Mouse (Mus musculus) G1E (cell line): ENCODE measurements around the gene Gm37419. TPM values are rescaled to one million over a fixed set of nuclear protein-coding genes. Genes with fewer than 3 reads are reported as not detected.

Experiments used
- ATAC-seq: 2 replicates; pipeline ENCODE4 v1.8.0; 2016; ENCODE audit warnings: mild to moderate bottlenecking; ENCODE audit not compliant: insufficient number of reproducible peaks, poor library complexity, low FRiP score, severe bottlenecking; ENCODE audit errors: extremely low read depth
- DNase-seq: peaks from one replicate; pipeline ENCODE4 v3.0.0; 2012; ENCODE audit warnings: low spot score
- H3K27me3 ChIP-seq: 2 replicates; pipeline ENCODE4 v1.6.1; 2012; ENCODE audit warnings: mild to moderate bottlenecking, low read length, inconsistent platforms; ENCODE audit not compliant: insufficient read depth
- H3K36me3 ChIP-seq: replicated peaks from 2 replicates; pipeline ENCODE3; 2012; ENCODE audit warnings: mild to moderate bottlenecking, inconsistent platforms
- H3K4me1 ChIP-seq: 2 replicates; pipeline ENCODE4 v1.6.1; 2012; ENCODE audit warnings: low read depth, low read length, inconsistent platforms, mixed read lengths; ENCODE audit not compliant: insufficient read depth
- H3K4me3 ChIP-seq: 2 replicates; pipeline ENCODE4 v1.5.1; 2012; ENCODE audit warnings: low read depth, mild to moderate bottlenecking, inconsistent platforms, low read length, moderate library complexity, mixed read lengths
- H3K9me3 ChIP-seq: replicated peaks from 2 replicates; pipeline ENCODE4 v1.6.1; 2012; ENCODE audit warnings: inconsistent platforms
- CTCF ChIP-seq: IDR thresholded peaks from 2 replicates; pipeline ENCODE4 v1.5.1; 2012; ENCODE audit warnings: low read depth, low read length, inconsistent platforms, mixed read lengths
- GATA1 ChIP-seq: IDR thresholded peaks from 2 replicates; pipeline ENCODE4 v1.6.1; 2012; ENCODE audit warnings: borderline replicate concordance, low read length, inconsistent platforms, mixed read lengths
- GATA2 ChIP-seq: IDR thresholded peaks from 2 replicates; pipeline ENCODE4 v1.6.1; 2012; ENCODE audit warnings: low read depth, low read length, inconsistent platforms, borderline replicate concordance
- POLR2AphosphoS5 ChIP-seq: IDR thresholded peaks from 2 replicates; pipeline ENCODE4 v1.6.1; 2012; ENCODE audit warnings: low read depth, low read length, inconsistent platforms; ENCODE audit not compliant: insufficient replicate concordance
- TAL1 ChIP-seq: conservative IDR thresholded peaks from 2 replicates; pipeline ENCODE4 v1.6.1; 2012; ENCODE audit warnings: low read depth, low read length, inconsistent platforms, mixed read lengths
- polyA plus RNA-seq: library from polyadenylated mRNA; stranded (reverse); fragments of >175 nt; gene quantifications from 2 replicates; pipeline ENCODE4 v1.2.3, GENCODE M21; 2012
- total RNA-seq, 2 experiments: library from RNA; stranded (forward) in 1 of 2; stranded (reverse) in 1 of 2; fragments of 200-1000 nt in 1 of 2; fragments of >200 nt in 1 of 2; fragmentation: Nextera tagmentation in 1 of 2; gene quantifications; 2 replicates each; pipeline ENCODE4 v1.2.3; 2014 to 2017

Gm37419 gene
- total and polyA plus RNA-seq, 3 experiments = not detected

GRCm38 (mm10) chr16:24029965-24030672 lies 41.8 kb downstream of the Gm37419 start:
- no peak for DNase-seq
- Histone ChIP-seq H3K36me3 (no peaks in the 10 kb centered on the region), H3K4me1 (no peaks in the 10 kb centered on the region), H3K9me3 (peaks cover 30% of the 10 kb centered on the region), H3K27me3 (no peaks in the 10 kb centered on the region), H3K4me3 (no peak overlapping the region)
- ATAC-seq = no peak
- TF ChIP-seq GATA2 = no peak
- TF ChIP-seq POLR2AphosphoS5 = no peak
- TF ChIP-seq CTCF = no peak
- TF ChIP-seq TAL1 = no peak
- TF ChIP-seq GATA1 = no peak

- Histone ChIP-seq H3K4me1 (no peaks in the 10 kb centered on the region), H3K9me3 (peaks cover 19% of the 10 kb centered on the region), H3K36me3 (no peaks in the 10 kb centered on the region), H3K27me3 (no peaks in the 10 kb centered on the region), H3K4me3 (no peak overlapping the region)
- no peak for ATAC-seq
- DNase-seq = no peak
- TF ChIP-seq TAL1 (no peak), GATA1 (no peak), CTCF (no peak), GATA2 (no peak), POLR2AphosphoS5 (no peak)
Observed at GRCm38 (mm10) chr16:24033259-24033658, 45.0 kb downstream of the Gm37419 start.

GRCm38 (mm10) chr16:24034450-24034849 lies 46.2 kb downstream of the Gm37419 start:
- Histone ChIP-seq H3K36me3 (no peaks in the 10 kb centered on the region), H3K9me3 (peaks cover 17% of the 10 kb centered on the region), H3K4me3 (no peak overlapping the region), H3K27me3 (no peaks in the 10 kb centered on the region), H3K4me1 (no peaks in the 10 kb centered on the region)
- DNase-seq (no peak), ATAC-seq (no peak)
- TF ChIP-seq GATA2 = no peak
- no peak for TF ChIP-seq CTCF
- no peak for TF ChIP-seq GATA1
- no peak for TF ChIP-seq POLR2AphosphoS5
- TF ChIP-seq TAL1 = no peak

- no peak for TF ChIP-seq POLR2AphosphoS5
- TF ChIP-seq GATA1 = no peak
- no peak for TF ChIP-seq TAL1
- no peak for TF ChIP-seq CTCF
- TF ChIP-seq GATA2 = no peak
- no peak for ATAC-seq
Observed at GRCm38 (mm10) chr16:24035767-24036166, 47.5 kb downstream of the Gm37419 start.

GRCm38 (mm10) chr16:24036398-24036797 lies 48.1 kb downstream of the Gm37419 start:
- TF ChIP-seq POLR2AphosphoS5 (no peak), CTCF (no peak), TAL1 (no peak), GATA2 (no peak), GATA1 (no peak)
- H3K4me1 ChIP-seq = no peaks in the 10 kb centered on the region
- peaks cover 15% of the 10 kb centered on the region for H3K9me3 ChIP-seq
- ATAC-seq (no peak), DNase-seq (no peak)
- no peaks in the 10 kb centered on the region for H3K27me3 ChIP-seq
- no peaks in the 10 kb centered on the region for H3K36me3 ChIP-seq
- H3K4me3 ChIP-seq = no peak overlapping the region

More at GRCm38 (mm10) chr16:24035767-24036166, 47.5 kb downstream of the Gm37419 start:
- no peak for DNase-seq
- Histone ChIP-seq H3K9me3 (peaks cover 15% of the 10 kb centered on the region), H3K4me1 (no peaks in the 10 kb centered on the region), H3K4me3 (no peak overlapping the region), H3K27me3 (no peaks in the 10 kb centered on the region), H3K36me3 (no peaks in the 10 kb centered on the region)

Other genes with a start within 250 kb of the Gm37419 start
- not detected in 2 replicates for gene Sst, start 97.5 kb upstream of the Gm37419 start, total RNA-seq (2014; fragmentation: Nextera tagmentation)
- not detected in 2 replicates for gene Sst, start 97.5 kb upstream of the Gm37419 start, total RNA-seq (2017)
- gene Sst, start 97.5 kb upstream of the Gm37419 start, polyA plus RNA-seq = not detected in 2 replicates
- not detected in 2 replicates for gene Rtp2, start 56.1 kb upstream of the Gm37419 start, total RNA-seq (2014; fragmentation: Nextera tagmentation)
- 0.06 TPM in 1 of 2 replicates, not detected in the other for gene Rtp2, start 56.1 kb upstream of the Gm37419 start, total RNA-seq (2017)
- not detected in 2 replicates for gene Rtp2, start 56.1 kb upstream of the Gm37419 start, polyA plus RNA-seq
- gene Bcl6, start 370 bp downstream of the Gm37419 start, total RNA-seq (2014; fragmentation: Nextera tagmentation) = not detected in 2 replicates
- 0.12 and 0.22 TPM in 2 replicates for gene Bcl6, start 370 bp downstream of the Gm37419 start, total RNA-seq (2017)
- not detected in 2 replicates for gene Bcl6, start 370 bp downstream of the Gm37419 start, polyA plus RNA-seq